Mouse (Mus musculus) frontal cortex, postnatal 14 days (tissue): ENCODE data around the gene Atg7.

Experiments
- DNase-seq, 2 experiments: peaks; one replicate each; pipeline ENCODE4 v3.0.0; 2022; ENCODE audit warnings: low spot score in 2 of 2

Atg7 gene

GRCm38 (mm10) chr6:114855644-114856043, 212.7 kb downstream of the Atg7 start:
- no peak for DNase-seq

GRCm38 (mm10) chr6:114856501-114856900, 213.6 kb downstream of the Atg7 start:
- DNase-seq: no peak

GRCm38 (mm10) chr6:114857996-114858721, 215.3 kb downstream of the Atg7 start:
- DNase-seq: no peak

DNA sequence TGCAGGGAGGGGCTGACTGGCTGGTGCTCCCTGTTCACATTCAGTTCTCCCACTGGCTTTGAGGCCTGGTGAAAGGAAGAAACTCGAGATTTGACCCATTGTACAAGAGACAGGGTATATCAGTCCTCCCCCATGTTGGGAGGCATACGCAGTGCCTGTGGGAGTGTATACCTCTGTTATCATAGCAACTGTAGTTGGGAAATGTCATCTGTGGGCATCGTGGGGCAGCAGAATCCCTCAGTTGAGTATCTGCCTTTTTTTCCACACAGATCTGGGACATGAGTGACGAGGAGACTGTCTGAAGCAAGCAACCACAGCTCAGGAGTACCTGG, 215.8 kb downstream of the Atg7 start:
- no peak for DNase-seq

GRCm38 (mm10) chr6:114860677-114861568, 218.0 kb downstream of the Atg7 start:
- DNase-seq: no peak

GRCm38 (mm10) chr6:114861591-114861990, 218.7 kb downstream of the Atg7 start:
- no peak for DNase-seq

- no peak for DNase-seq
These were observed 219.1 kb downstream of the Atg7 start for GRCm38 (mm10) chr6:114862046-114862445.

DNA sequence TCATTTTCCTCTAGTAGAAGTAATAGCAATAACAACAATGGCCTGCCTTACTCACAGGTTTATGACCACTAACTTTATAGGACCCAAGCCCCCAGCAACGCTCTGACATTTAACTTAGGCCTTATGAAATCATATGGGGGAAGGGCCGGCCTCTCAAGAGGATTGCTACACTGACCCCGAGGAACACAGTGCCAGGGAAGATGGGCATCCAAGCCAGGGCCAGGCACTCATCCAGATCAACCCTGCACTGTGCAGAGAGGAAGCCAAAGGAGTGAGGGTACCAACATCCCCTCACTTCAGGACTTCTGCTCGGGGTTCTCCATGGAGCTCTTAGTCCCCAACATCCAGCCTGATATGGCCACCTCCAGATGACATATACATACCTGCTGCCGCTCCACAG, 220.6 kb downstream of the Atg7 start:
- no peak for DNase-seq

DNA sequence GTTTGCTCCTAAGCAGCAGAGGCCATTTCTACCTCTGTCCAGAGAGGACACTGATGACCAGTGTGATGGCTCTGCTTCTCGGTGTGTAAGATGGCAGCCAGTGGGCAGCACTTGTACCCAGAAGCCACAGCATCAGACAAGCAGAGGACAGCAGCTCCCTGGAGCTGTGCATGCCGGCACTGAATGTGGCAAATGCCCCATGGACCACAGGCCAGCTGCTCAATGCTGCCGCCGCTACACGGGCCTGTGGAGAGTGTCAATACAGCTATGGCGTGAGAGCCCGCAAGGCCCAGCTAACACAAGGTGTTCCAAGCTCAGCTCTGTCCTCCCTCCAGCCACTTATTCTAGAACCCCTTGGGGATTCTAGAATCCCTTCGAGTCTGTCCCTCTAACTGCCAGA, 221.5 kb downstream of the Atg7 start:
- DNase-seq: no peak

GRCm38 (mm10) chr6:114866078-114866477, 223.2 kb downstream of the Atg7 start:
- DNase-seq: no peak

GRCm38 (mm10) chr6:114866619-114867018, 223.7 kb downstream of the Atg7 start:
- no peak for DNase-seq

- DNase-seq: no peak
These were observed 225.8 kb downstream of the Atg7 start for GRCm38 (mm10) chr6:114868656-114869055.

GRCm38 (mm10) chr6:114869501-114870076, 226.7 kb downstream of the Atg7 start:
- no peak for DNase-seq

- DNase-seq: no peak
These were observed 228.2 kb downstream of the Atg7 start for GRCm38 (mm10) chr6:114871010-114871660.

GRCm38 (mm10) chr6:114873808-114874137, 230.9 kb downstream of the Atg7 start:
- no peak for DNase-seq

DNA sequence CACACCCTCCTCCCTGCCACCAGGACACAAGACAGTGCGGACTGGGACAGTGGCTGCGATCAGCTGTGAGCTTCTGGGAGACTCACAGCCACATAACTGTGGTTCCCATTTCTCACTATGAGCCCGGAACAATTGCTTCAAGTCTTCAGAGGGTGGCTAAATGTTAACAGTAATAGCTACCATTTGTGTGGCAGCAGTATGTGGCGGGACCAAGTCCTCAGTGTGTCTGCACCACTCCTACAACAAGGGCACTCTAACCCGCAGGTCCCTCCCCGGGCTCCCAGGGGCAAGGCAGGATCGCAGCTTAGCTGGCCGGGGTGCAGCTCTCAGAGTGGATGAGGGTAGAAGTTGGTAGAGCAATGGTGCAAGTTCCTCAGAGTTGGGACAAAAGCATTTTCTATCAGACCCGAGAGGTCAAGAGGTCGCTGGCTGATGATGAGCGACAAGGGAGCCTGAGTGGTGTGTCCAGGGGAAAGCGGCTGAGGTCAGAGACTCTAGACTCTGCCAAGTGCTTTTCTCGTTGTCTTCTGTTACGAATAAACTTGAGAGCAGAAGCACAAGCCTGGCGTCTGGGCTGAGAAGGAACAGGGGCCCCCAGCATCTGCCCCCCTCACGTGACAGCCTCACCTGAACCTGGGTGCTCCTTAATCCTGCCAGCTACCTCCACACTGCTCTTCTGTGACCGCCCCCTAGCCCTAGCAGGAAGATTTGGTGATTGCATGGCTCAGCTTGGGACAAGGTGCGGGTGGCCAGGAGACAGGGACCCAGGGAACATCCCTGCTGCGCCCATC, 231.4 kb downstream of the Atg7 start:
- DNase-seq: no peak

DNA sequence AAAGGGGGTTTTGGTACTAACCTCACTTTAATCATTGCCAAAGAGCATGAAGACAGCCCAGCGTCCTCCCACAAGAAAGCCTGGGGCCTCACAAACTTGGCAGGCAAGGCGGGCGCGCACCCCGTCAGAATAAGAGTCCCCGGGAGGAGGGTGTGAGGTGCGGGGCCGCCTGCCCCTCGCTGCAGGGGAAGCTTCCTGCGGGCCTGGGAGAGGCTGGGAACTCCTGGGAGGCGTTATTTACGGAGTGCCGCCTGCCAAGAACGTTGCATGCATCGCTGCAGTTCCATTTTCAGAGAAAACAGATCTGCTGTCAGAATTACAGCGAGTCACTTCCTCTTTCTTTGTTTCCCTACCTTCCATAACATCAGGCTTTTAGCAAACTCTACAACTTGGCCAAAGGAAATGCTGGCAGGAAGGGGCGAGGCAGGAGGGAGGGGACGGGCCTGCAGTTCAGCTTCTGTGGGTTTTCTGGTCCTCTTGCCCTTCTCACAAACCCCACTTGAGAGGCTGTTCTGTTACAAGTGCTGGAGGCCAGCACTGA, 232.2 kb downstream of the Atg7 start:
- DNase-seq: peak; percentile 80 to 83

DNA sequence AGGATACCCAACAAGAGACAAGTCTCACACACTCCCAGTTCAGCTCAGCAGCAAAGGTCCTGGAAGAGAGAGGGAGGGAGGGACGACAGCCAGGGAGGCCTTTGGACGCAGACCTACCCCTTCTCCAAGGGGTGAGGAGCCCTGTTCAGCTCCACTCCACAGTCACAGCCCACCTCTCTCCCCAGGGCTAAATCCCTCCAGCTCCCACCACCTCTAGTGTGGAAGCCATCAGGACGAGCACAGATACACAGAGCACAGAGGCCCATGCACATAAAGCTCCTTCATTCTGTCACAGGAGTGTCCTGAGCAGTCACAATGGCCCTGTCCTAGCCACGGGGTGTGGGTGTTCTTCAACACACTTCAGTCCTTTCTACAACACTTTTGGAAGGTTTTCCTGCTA, 233.1 kb downstream of the Atg7 start:
- DNase-seq: no peak

DNA sequence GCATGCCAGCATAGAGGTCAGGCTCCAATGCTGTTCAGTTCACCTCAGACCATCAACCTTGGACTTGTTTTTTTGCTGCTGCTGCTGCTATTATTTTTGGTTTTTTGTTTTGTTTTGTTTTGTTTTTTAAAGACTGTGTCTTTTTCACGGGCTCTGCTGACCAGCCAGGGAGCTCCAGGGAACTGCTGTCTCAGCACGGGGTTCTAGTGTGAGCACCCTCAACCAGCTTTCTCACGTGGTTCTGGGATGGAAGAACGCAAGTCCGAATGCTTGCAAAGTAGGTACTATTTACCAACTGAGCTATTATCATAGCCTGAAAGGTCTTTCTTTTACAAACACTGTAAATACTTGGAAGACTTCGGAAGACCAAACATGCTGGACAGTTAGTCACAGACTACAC, 233.6 kb downstream of the Atg7 start:
- no peak for DNase-seq

DNA sequence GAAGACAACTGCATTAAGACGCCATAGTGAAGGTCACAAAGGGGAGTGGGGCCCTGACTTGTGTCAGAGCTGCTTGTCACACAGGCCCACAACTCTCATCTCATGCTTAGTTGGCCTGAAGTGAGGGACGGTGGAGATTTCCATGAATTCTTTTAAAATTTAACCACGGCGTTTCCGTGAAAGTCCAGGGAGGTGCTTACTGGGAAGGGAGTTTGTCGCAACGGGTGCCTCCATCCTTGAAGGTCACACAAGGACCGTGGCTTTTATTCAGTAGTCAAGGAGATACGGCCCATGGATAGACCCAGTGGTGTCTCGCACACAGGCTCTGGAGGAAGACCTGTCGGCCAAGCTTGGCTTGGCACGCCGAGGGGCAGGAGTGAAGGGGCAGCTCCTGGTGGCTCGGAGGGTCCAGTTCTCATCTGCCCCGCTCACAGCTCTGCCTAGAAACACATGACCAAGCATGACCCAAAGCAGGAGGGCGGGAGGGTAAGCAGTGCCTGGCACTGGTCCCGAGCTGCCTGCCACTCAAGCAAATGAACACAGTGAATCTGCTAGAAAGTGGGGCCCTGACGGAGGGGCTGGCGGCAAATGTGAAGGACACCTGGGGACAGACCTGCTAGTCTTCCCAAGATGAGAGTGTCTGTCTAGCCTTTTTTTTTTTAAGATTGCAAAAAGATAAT, 236.1 kb downstream of the Atg7 start:
- no peak for DNase-seq

- no peak for DNase-seq
These were observed 237.9 kb downstream of the Atg7 start for GRCm38 (mm10) chr6:114880798-114881197.
